Mouse (Mus musculus): Measurements from ENCODE around the gene Gm17304. TPM values are rescaled to one million over a fixed set of nuclear protein-coding genes. Genes with fewer than 3 reads are reported as not detected.

The Gm17304 gene
- total and polyA plus RNA-seq, 3 experiments: not detected

GRCm38 (mm10) chr5:106612151-106612550 is 3.3 kb downstream of the Gm17304 start:
- Histone ChIP-seq H3K27ac (ENCODE audit: control insufficient read depth, low read depth, low read length) (no peak overlapping the region), H3K4me3 (ENCODE audit: control insufficient read depth in 1 of 2, insufficient read depth in 1 of 2, low read depth in 2 of 2, low read length in 2 of 2) (no peak overlapping the region), H3K79me2 (ENCODE audit: control insufficient read depth, insufficient read depth, low read length, poor library complexity) (0 out of 2 replicates have a peak, but pooled peaks cover 1% of the 10 kb centered on the region), H3K4me1 (ENCODE audit: control insufficient read depth in 1 of 2, insufficient read depth in 2 of 2, low read length in 2 of 2) (peaks cover 11 to 12% of the 10 kb centered on the region in 2 experiments), H3K36me3 (ENCODE audit: control insufficient read depth in 1 of 2, insufficient read depth in 2 of 2, low read length in 2 of 2) (peaks cover 3 to 12% of the 10 kb centered on the region in 2 experiments), H3K9ac (ENCODE audit: control insufficient read depth, low read depth, low read length, poor library complexity, severe bottlenecking) (no peak overlapping the region), H3K9me3 (replicated peaks; ENCODE audit: insufficient read depth, low read length) (no peaks in the 10 kb centered on the region), H3K27me3 (ENCODE audit: control insufficient read depth in 1 of 2, insufficient read depth in 2 of 2, low read length in 2 of 2) (no peaks in the 10 kb centered on the region)
- TF ChIP-seq SMC3 (IDR thresholded peaks at IDR 0.05; ENCODE audit: low read depth, low read length): no peak
- no peak for TF ChIP-seq ZC3H11A (IDR thresholded peaks at IDR 0.05; ENCODE audit: low read depth, low read length)
- TF ChIP-seq MAZ (IDR thresholded peaks at IDR 0.05; ENCODE audit: low read depth, low read length): no peak
- no peak for TF ChIP-seq ELF1 (IDR thresholded peaks at IDR 0.05; ENCODE audit: low read depth, low read length)
- no peak for TF ChIP-seq GATA1 (IDR thresholded peaks at IDR 0.05; ENCODE audit: low read depth, low read length)
- no peak for TF ChIP-seq MXI1 (IDR thresholded peaks at IDR 0.05; ENCODE audit: low read depth, low read length)
- no peak for TF ChIP-seq ETS1 (IDR thresholded peaks at IDR 0.05; ENCODE audit: low read depth, low read length)
- TF ChIP-seq CHD2 (IDR thresholded peaks at IDR 0.05; ENCODE audit: low read length): no peak
- no peak for TF ChIP-seq BHLHE40 (IDR thresholded peaks at IDR 0.05; ENCODE audit: borderline replicate concordance, low read depth, low read length)
- no peak for TF ChIP-seq TAL1 (IDR thresholded peaks at IDR 0.05; ENCODE audit: low read length)
- no peak for TF ChIP-seq POLR2AphosphoS2 (IDR thresholded peaks at IDR 0.05; ENCODE audit: low read length)
- no peak for TF ChIP-seq JUND (IDR thresholded peaks at IDR 0.05; ENCODE audit: low read depth, low read length)
- no peak for TF ChIP-seq ZNF384 (IDR thresholded peaks at IDR 0.05; ENCODE audit: low read depth, low read length)
- no peak for TF ChIP-seq NELFE (IDR thresholded peaks at IDR 0.05; ENCODE audit: low read depth, low read length)
- TF ChIP-seq MYC (IDR thresholded peaks at IDR 0.05; ENCODE audit: low read depth, low read length): no peak
- TF ChIP-seq POLR2A (IDR thresholded peaks at IDR 0.05; ENCODE audit: control insufficient read depth in 1 of 2, insufficient read depth in 1 of 2, low read depth in 1 of 2, low read length in 2 of 2, poor library complexity in 1 of 2): no peak
- TF ChIP-seq MYB (IDR thresholded peaks at IDR 0.05; ENCODE audit: low read depth, low read length): no peak
- no peak for TF ChIP-seq UBTF (IDR thresholded peaks at IDR 0.05; ENCODE audit: borderline replicate concordance, insufficient read depth, low read depth, low read length)
- no peak for TF ChIP-seq MAX (IDR thresholded peaks at IDR 0.05; ENCODE audit: low read length)
- no peak for TF ChIP-seq E2F4 (IDR thresholded peaks at IDR 0.05; ENCODE audit: borderline replicate concordance, low read depth, low read length)
- no peak for DNase-seq (ENCODE audit: low read depth, low spot score)

GRCm38 (mm10) chr5:106614570-106614969 is 5.7 kb downstream of the Gm17304 start:
- peak overlapping the region in 1 of 2 experiments; percentile 36; a peak in 2 of 4 replicates for H3K4me3 ChIP-seq (ENCODE audit: control insufficient read depth in 1 of 2, insufficient read depth in 1 of 2, low read depth in 2 of 2, low read length in 2 of 2)
- peaks cover 11 to 12% of the 10 kb centered on the region in 2 experiments for H3K4me1 ChIP-seq (ENCODE audit: control insufficient read depth in 1 of 2, insufficient read depth in 2 of 2, low read length in 2 of 2)
- 0 out of 2 replicates have a peak, but pooled peaks cover 1% of the 10 kb centered on the region for H3K79me2 ChIP-seq (ENCODE audit: control insufficient read depth, insufficient read depth, low read length, poor library complexity)
- peak overlapping the region; percentile 59 for H3K27ac ChIP-seq (ENCODE audit: control insufficient read depth, low read depth, low read length)
- H3K9ac ChIP-seq (ENCODE audit: control insufficient read depth, low read depth, low read length, poor library complexity, severe bottlenecking): no peak overlapping the region
- peaks cover 5 to 12% of the 10 kb centered on the region in 2 experiments for H3K36me3 ChIP-seq (ENCODE audit: control insufficient read depth in 1 of 2, insufficient read depth in 2 of 2, low read length in 2 of 2)
- no peaks in the 10 kb centered on the region for H3K27me3 ChIP-seq (ENCODE audit: control insufficient read depth in 1 of 2, insufficient read depth in 2 of 2, low read length in 2 of 2)
- no peak for TF ChIP-seq GABPA (IDR thresholded peaks at IDR 0.05; ENCODE audit: low read depth, low read length)
- TF ChIP-seq EP300 (IDR thresholded peaks at IDR 0.05; ENCODE audit: low read depth in 1 of 2, low read length in 2 of 2): 0 out of 4 replicates have a peak, but pooled peaks of 1 of the 2 experiments have one; percentile 16
- no peak for TF ChIP-seq E2F4 (IDR thresholded peaks at IDR 0.05; ENCODE audit: borderline replicate concordance, low read depth, low read length)
- no peak for TF ChIP-seq RAD21 (IDR thresholded peaks at IDR 0.05; ENCODE audit: low read depth, low read length)
- TF ChIP-seq MAZ (IDR thresholded peaks at IDR 0.05; ENCODE audit: low read depth, low read length): no peak
- TF ChIP-seq ETS1 (IDR thresholded peaks at IDR 0.05; ENCODE audit: low read depth, low read length): peak; percentile 75
- no peak for TF ChIP-seq HCFC1 (IDR thresholded peaks at IDR 0.05; ENCODE audit: low read depth, low read length)
- peak; percentile 13 for TF ChIP-seq SIN3A (IDR thresholded peaks at IDR 0.05; ENCODE audit: low read length)
- TF ChIP-seq GATA1 (IDR thresholded peaks at IDR 0.05; ENCODE audit: low read depth, low read length): 0 out of 2 replicates have a peak, but pooled peaks have one; percentile 58
- no peak for TF ChIP-seq JUND (IDR thresholded peaks at IDR 0.05; ENCODE audit: low read depth, low read length)
- H3K9me3 ChIP-seq (replicated peaks; ENCODE audit: insufficient read depth, low read length): no peaks in the 10 kb centered on the region
- peak; percentile 60 for DNase-seq (ENCODE audit: low read depth, low spot score)
